Mouse (Mus musculus): ENCODE measurements at regions not wholly inside any gene's neighbourhood (a gene's known extent, or its start where the extent isn't known, plus 50 kb on each side); places are given as distances from the start of the nearest gene placed in this dataset.

GRCm38 (mm10) chr4:18169855-18170508 lies 1435.3 kb upstream of the Gm12353 start:
- DNase-seq (ENCODE audit: low read depth), result no peak

GRCm38 (mm10) chr4:18170862-18171261 lies 1434.4 kb upstream of the Gm12353 start:
- DNase-seq (ENCODE audit: low read depth), result no peak

DNA sequence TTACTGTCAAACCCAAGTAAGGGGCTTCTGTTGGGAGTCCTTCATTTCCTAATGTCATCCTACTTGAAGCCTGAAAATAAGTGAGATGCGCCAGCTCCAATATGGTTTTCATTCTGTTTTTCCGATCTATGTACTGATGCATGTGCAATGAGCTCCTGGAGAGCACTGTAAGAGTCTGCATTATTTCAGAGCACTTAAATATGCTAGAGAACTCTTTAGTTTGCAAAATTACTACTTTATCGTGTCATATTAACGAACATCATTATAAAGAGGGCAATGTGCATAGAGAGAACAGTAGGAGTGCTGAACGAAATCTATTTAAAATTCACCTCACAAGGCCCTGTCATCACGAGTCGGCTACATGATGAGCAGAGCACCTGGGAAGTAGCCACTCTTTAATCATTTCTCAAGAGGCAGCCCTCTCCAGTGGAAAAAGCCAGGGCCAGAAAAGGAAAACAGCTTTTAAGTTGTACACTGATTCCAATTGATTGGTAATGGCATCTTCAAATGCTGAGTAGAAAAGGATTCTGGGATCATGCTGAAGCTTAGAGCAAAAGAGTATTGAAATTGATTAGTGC lies 1424.3 kb upstream of the Gm12353 start:
- peak; percentile 0 for DNase-seq (ENCODE audit: low read depth)
